Mouse (Mus musculus) mouse trophoblast stem cell (cell line): ENCODE data around the gene Mthfd1.

ENCODE experiments used
- in situ Hi-C, 2 experiments: fragments of 300-500 bp; cut with MseI, MboI; formaldehyde crosslinking; loops; 2 replicates in 1 of 2; 3 replicates in 1 of 2; pipeline ENCODE4 v1.15.1; 2025

Gene Mthfd1

GRCm38 (mm10) chr12:76349680-76350220 is 94.7 kb downstream of the Mthfd1 start:
- in situ Hi-C loops, result no loop called here

- in situ Hi-C loops, result no loop called here
Observed at GRCm38 (mm10) chr12:76360868-76361267, 105.8 kb downstream of the Mthfd1 start.

- in situ Hi-C loops, result no loop called here
Observed at GRCm38 (mm10) chr12:76361405-76362302, 106.6 kb downstream of the Mthfd1 start.

- in situ Hi-C loops, result no loop called here
Observed at GRCm38 (mm10) chr12:76362303-76362676, 107.2 kb downstream of the Mthfd1 start.

- in situ Hi-C loops, result no loop called here
Observed at GRCm38 (mm10) chr12:76366276-76366675, 111.2 kb downstream of the Mthfd1 start.

- in situ Hi-C loops, result no loop called here
Observed at GRCm38 (mm10) chr12:76367096-76367995, 112.2 kb downstream of the Mthfd1 start.

GRCm38 (mm10) chr12:76368201-76368789 is 113.2 kb downstream of the Mthfd1 start:
- in situ Hi-C loops, result no loop called here

GRCm38 (mm10) chr12:76368790-76369205 is 113.7 kb downstream of the Mthfd1 start:
- in situ Hi-C loops, result no loop called here
